ENCODE assay signal across 17 mouse cellular contexts in genomic region chr1:189141694-189142093, GRCm38 (mm10).
DNase-seq lines count a peak whose midpoint lies in the region; ATAC-seq lines count a peak whose summit lies in the region.
"Had no signal": no experiment of that assay in that cellular context is flagged by ENCODE, and none has a peak within 500 bp of the region (broad histone marks: within the 10 kb centered on the region; RNA-seq: fewer than 3 reads in every experiment).

No protein-coding gene starts in this region.

- peaks cover 7% of the 10 kb centered on the region; the same call in 1 of the 2 replicates for H3K4me1 ChIP-seq in embryonic facial prominence, embryonic 13.5 days
- H3K4me1 ChIP-seq in embryonic facial prominence, embryonic 10.5 days = peaks cover 21% of the 10 kb centered on the region
- peaks cover 5% of the 10 kb centered on the region; the same call in 1 of the 2 replicates for H3K4me1 ChIP-seq in neural tube, embryonic 11.5 days (ENCODE audit: control insufficient read depth, insufficient read depth, low read length)
- H3K4me1 ChIP-seq: forebrain, embryonic 13.5 days; forebrain, embryonic 15.5 days had no signal

- H3K27me3 ChIP-seq in embryonic facial prominence, embryonic 13.5 days = no peaks in the 10 kb centered on the region
- H3K27me3 ChIP-seq in embryonic facial prominence, embryonic 10.5 days (replicated peaks; ENCODE audit: low read depth, poor library complexity, severe bottlenecking) = 0 out of 2 replicates have a peak, but pooled peaks cover 9% of the 10 kb centered on the region
- no peaks in the 10 kb centered on the region for H3K27me3 ChIP-seq in neural tube, embryonic 11.5 days (ENCODE audit: control insufficient read depth, insufficient read depth, low read length)
- H3K27me3 ChIP-seq: forebrain, embryonic 13.5 days; forebrain, embryonic 15.5 days had no signal

- no peak overlapping the region for H3K4me2 ChIP-seq in embryonic facial prominence, embryonic 13.5 days
- H3K4me2 ChIP-seq in neural tube, embryonic 11.5 days (ENCODE audit: low read depth) = no peak overlapping the region
- H3K4me2 ChIP-seq: forebrain, embryonic 13.5 days; forebrain, embryonic 15.5 days had no signal

- 0 out of 2 replicates have a peak, but pooled peaks have one; percentile 52 for ATAC-seq in embryonic facial prominence, embryonic 13.5 days (ENCODE audit: insufficient number of reproducible peaks, insufficient read depth, low FRiP score, low TSS enrichment, low read depth)
- ATAC-seq in neural tube, embryonic 11.5 days (ENCODE audit: insufficient read depth, low FRiP score, low TSS enrichment) = peak; percentile 29; the same call in 1 of the 2 replicates
- ATAC-seq: forebrain, embryonic 13.5 days; forebrain, embryonic 15.5 days; forebrain, postnatal 0 days; Patski had no signal

- WGBS in embryonic facial prominence, embryonic 13.5 days = 74% methylated on average over 9 of the region's 9 CpGs
- WGBS in embryonic facial prominence, embryonic 10.5 days = 87% methylated on average over 9 of the region's 9 CpGs
- 80% methylated on average over 9 of the region's 9 CpGs for WGBS in neural tube, embryonic 11.5 days

- no peak for DNase-seq in embryonic facial prominence, embryonic 10.5 days (ENCODE audit: low spot score)
- DNase-seq in neural tube, embryonic 11.5 days (ENCODE audit: low spot score) = no peak
- no peak for DNase-seq in neural tube, embryonic 10.5 days (ENCODE audit: extremely low spot score, low spot score)
- no peak for DNase-seq in adrenal gland, adult 8-10 months
- DNase-seq: adrenal gland, adult 2 months; adrenal gland, postnatal 14 days; adrenal gland, postnatal 36 days; cerebellum, adult 11-12 months; cerebellum, adult 2 months; cerebellum, adult 9-10 months; cerebellum, postnatal 10 days; cerebellum, postnatal 25 days; forebrain, postnatal 0 days had no signal

- H3K9ac ChIP-seq in embryonic facial prominence, embryonic 13.5 days = no peak overlapping the region
- no peak overlapping the region for H3K9ac ChIP-seq in neural tube, embryonic 11.5 days (ENCODE audit: low read length)
- H3K9ac ChIP-seq: forebrain, embryonic 13.5 days; forebrain, embryonic 15.5 days; forebrain, postnatal 0 days had no signal

- H3K36me3 ChIP-seq in embryonic facial prominence, embryonic 13.5 days = no peaks in the 10 kb centered on the region
- H3K36me3 ChIP-seq in embryonic facial prominence, embryonic 10.5 days (replicated peaks) = no peaks in the 10 kb centered on the region
- H3K36me3 ChIP-seq in neural tube, embryonic 11.5 days (ENCODE audit: control insufficient read depth, insufficient read depth, low read length) = no peaks in the 10 kb centered on the region
- H3K36me3 ChIP-seq: forebrain, embryonic 15.5 days had no signal

- H3K9me3 ChIP-seq in embryonic facial prominence, embryonic 13.5 days = no peaks in the 10 kb centered on the region
- no peaks in the 10 kb centered on the region for H3K9me3 ChIP-seq in embryonic facial prominence, embryonic 10.5 days
- no peaks in the 10 kb centered on the region for H3K9me3 ChIP-seq in neural tube, embryonic 11.5 days (ENCODE audit: control insufficient read depth, low read length)
- H3K9me3 ChIP-seq: forebrain, embryonic 13.5 days; forebrain, embryonic 15.5 days had no signal

- no peak overlapping the region for H3K27ac ChIP-seq in embryonic facial prominence, embryonic 13.5 days
- H3K27ac ChIP-seq in embryonic facial prominence, embryonic 10.5 days (replicated peaks) = no peak overlapping the region
- H3K27ac ChIP-seq in neural tube, embryonic 11.5 days (ENCODE audit: low read depth, low read length) = no peak overlapping the region
- H3K27ac ChIP-seq: forebrain, embryonic 13.5 days; forebrain, embryonic 15.5 days had no signal

- H3K4me3 ChIP-seq in embryonic facial prominence, embryonic 13.5 days = no peak overlapping the region
- H3K4me3 ChIP-seq in embryonic facial prominence, embryonic 10.5 days = no peak overlapping the region
- no peak overlapping the region for H3K4me3 ChIP-seq in neural tube, embryonic 11.5 days (ENCODE audit: low read depth, low read length)
- H3K4me3 ChIP-seq: forebrain, embryonic 13.5 days; forebrain, embryonic 15.5 days had no signal
